Mouse (Mus musculus) thymus, adult 2 months (tissue): ENCODE data around the gene Ufl1. TPM values are rescaled to one million over a fixed set of nuclear protein-coding genes. Genes with fewer than 3 reads are reported as not detected.

Experiments used
- DNase-seq: peaks from one replicate; pipeline ENCODE4 v3.0.0; 2021
- H3K27ac ChIP-seq: fragments of 200-500 bp; 2 replicates; pipeline ENCODE4 v1.5.1; 2012; ENCODE audit warnings: low read length, control low read depth; ENCODE audit not compliant: control insufficient read depth, insufficient read depth
- H3K27me3 ChIP-seq: fragments of 200-500 bp; 2 replicates; pipeline ENCODE4 v1.6.1; 2012; ENCODE audit warnings: mild to moderate bottlenecking, low read length, moderate library complexity, mixed read lengths; ENCODE audit not compliant: control insufficient read depth, insufficient read depth
- H3K36me3 ChIP-seq: fragments of 200-500 bp; 2 replicates; pipeline ENCODE4 v1.6.1; 2012; ENCODE audit warnings: mild to moderate bottlenecking, low read length, moderate library complexity; ENCODE audit not compliant: control insufficient read depth, insufficient read depth
- H3K4me1 ChIP-seq: fragments of 200-500 bp; replicated peaks from 2 replicates; pipeline ENCODE4 v1.6.1; 2012; ENCODE audit warnings: low read length; ENCODE audit not compliant: control insufficient read depth, insufficient read depth
- H3K4me3 ChIP-seq: fragments of 200-500 bp; 2 replicates; pipeline ENCODE4 v1.5.1; 2012; ENCODE audit warnings: mild to moderate bottlenecking, low read length, control low read depth, moderate library complexity; ENCODE audit not compliant: control insufficient read depth, insufficient read depth
- CTCF ChIP-seq: fragments of 200-500 bp; IDR thresholded peaks from 2 replicates; pipeline ENCODE4 v1.5.1; 2012; ENCODE audit warnings: mild to moderate bottlenecking, control low read depth, low read length, moderate library complexity, borderline replicate concordance; ENCODE audit not compliant: control insufficient read depth, poor library complexity, insufficient read depth; ENCODE audit errors: extremely low read depth
- POLR2A ChIP-seq: fragments of 200-500 bp; IDR thresholded peaks from 2 replicates; pipeline ENCODE4 v1.6.1; 2012; ENCODE audit warnings: mild to moderate bottlenecking, low read length, control low read depth, moderate library complexity; ENCODE audit not compliant: control insufficient read depth, poor library complexity, insufficient read depth; ENCODE audit errors: extremely low read depth
- WGBS: fragments of 180-500 bp; shearing (Covaris S2); methylation state at CpG from one replicate; pipeline ENCODE4 v1.1.7; 2018; 5-methylcytosine and 5-hydroxymethylcytosine counted together
- polyA plus RNA-seq: library from polyadenylated mRNA; depleted of rRNA; stranded (reverse); fragments of >200 nt; gene quantifications from 2 replicates; pipeline ENCODE4 v1.2.3, GENCODE M21; 2012; rRNA removed

The Ufl1 gene
- polyA plus RNA-seq, 1 experiment = 4.6 TPM

GRCm38 (mm10) chr4:25232546-25232945 lies 49.1 kb downstream of the Ufl1 start:
- no peak for DNase-seq
- Histone ChIP-seq H3K36me3 (no peaks in the 10 kb centered on the region), H3K27me3 (no peaks in the 10 kb centered on the region), H3K27ac (no peak overlapping the region), H3K4me1 (no peaks in the 10 kb centered on the region), H3K4me3 (no peak overlapping the region)
- TF ChIP-seq CTCF (no peak), POLR2A (no peak)
- 95% methylated on average over 3 of the region's 3 CpGs for WGBS

- Histone ChIP-seq H3K36me3 (no peaks in the 10 kb centered on the region), H3K4me3 (no peak overlapping the region), H3K27ac (no peak overlapping the region), H3K27me3 (no peaks in the 10 kb centered on the region), H3K4me1 (no peaks in the 10 kb centered on the region)
- 18% methylated on average over 1 of the region's 1 CpGs for WGBS
- no peak for TF ChIP-seq POLR2A
- no peak for TF ChIP-seq CTCF
- DNase-seq = no peak
These were observed 54.1 kb downstream of the Ufl1 start for GRCm38 (mm10) chr4:25227527-25227926.

GRCm38 (mm10) chr4:25221927-25222326 lies 59.7 kb downstream of the Ufl1 start:
- H3K27ac ChIP-seq = no peak overlapping the region
- no peaks in the 10 kb centered on the region for H3K4me1 ChIP-seq
- H3K36me3 ChIP-seq = no peaks in the 10 kb centered on the region
- TF ChIP-seq CTCF = no peak
- TF ChIP-seq POLR2A = no peak
- no peaks in the 10 kb centered on the region for H3K27me3 ChIP-seq
- no peak overlapping the region for H3K4me3 ChIP-seq
- DNase-seq = no peak

- TF ChIP-seq CTCF (no peak), POLR2A (no peak)
- 66% methylated on average over 5 of the region's 5 CpGs for WGBS
- Histone ChIP-seq H3K4me3 (no peak overlapping the region), H3K27ac (no peak overlapping the region), H3K4me1 (no peaks in the 10 kb centered on the region), H3K36me3 (no peaks in the 10 kb centered on the region), H3K27me3 (no peaks in the 10 kb centered on the region)
- DNase-seq = no peak
These were observed 68.2 kb downstream of the Ufl1 start for GRCm38 (mm10) chr4:25213451-25213850.

GRCm38 (mm10) chr4:25206166-25206565 lies 75.5 kb downstream of the Ufl1 start:
- WGBS = 94% methylated on average over 4 of the region's 4 CpGs
- no peaks in the 10 kb centered on the region for H3K27me3 ChIP-seq

More at GRCm38 (mm10) chr4:25206166-25206565, 75.5 kb downstream of the Ufl1 start:
- TF ChIP-seq CTCF (no peak), POLR2A (no peak)
- no peaks in the 10 kb centered on the region for H3K4me1 ChIP-seq
- no peak overlapping the region for H3K27ac ChIP-seq
- no peak overlapping the region for H3K4me3 ChIP-seq
- H3K36me3 ChIP-seq = no peaks in the 10 kb centered on the region
- DNase-seq = no peak

Other genes starting within 250 kb of the Ufl1 start
- 0.15 and 0.20 TPM in 2 replicates for gene Fhl5, start 38.9 kb downstream of the Ufl1 start, polyA plus RNA-seq